Mouse (Mus musculus): ENCODE measurements around the gene Chka. TPM values are rescaled to one million over a fixed set of nuclear protein-coding genes. Genes with fewer than 3 reads are reported as not detected.
A peak's percentile ranks its signal among the peaks of the same experiment; 100 is the strongest.

The Chka gene
- polyA plus RNA-seq, 1 experiment from 2014 or later, result 62.8 TPM

DNA sequence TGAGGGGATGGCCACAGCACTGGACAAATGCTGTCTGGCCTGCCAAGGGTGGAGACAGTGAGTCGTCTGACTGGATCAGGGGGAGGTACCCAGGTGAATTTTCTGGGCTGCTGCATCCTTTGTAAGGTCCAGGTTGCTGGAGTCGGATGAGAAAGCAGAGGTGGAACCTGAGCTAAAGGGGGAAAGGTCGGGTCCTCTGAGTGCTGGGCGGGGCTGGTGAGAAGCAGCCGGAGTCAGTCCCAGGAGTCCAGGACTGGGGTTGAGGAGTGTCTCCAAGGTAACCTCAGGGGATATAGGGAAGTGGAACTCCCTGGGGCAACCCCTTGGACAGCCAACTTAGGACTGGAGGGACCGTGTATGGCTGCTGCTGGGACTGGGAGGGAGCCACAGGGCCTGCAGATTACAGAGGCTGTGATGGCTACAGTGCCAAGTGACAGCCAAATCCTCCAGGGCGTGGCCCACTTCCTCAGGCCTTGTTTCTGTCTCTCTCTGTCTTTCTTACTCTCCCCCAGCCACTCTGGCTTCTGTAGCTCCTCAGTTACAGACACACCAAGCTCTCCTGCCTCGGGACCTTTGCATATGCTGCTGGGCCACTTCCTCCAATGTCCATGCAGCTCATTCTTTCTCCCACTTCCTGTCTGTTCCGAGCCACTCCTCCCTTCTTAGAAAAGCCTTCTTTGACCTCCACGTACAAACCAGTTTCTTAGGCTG, 71.2 kb downstream of the Chka start:
- WGBS, result 53% methylated on average over 10 of the region's 10 CpGs
- ATAC-seq (ENCODE audit: insufficient number of reproducible peaks, insufficient read depth, low FRiP score, low TSS enrichment, low read depth), result no peak
- H3K27ac ChIP-seq, result peak overlapping the region; percentile 35; the same call in 1 of the 2 replicates

DNA sequence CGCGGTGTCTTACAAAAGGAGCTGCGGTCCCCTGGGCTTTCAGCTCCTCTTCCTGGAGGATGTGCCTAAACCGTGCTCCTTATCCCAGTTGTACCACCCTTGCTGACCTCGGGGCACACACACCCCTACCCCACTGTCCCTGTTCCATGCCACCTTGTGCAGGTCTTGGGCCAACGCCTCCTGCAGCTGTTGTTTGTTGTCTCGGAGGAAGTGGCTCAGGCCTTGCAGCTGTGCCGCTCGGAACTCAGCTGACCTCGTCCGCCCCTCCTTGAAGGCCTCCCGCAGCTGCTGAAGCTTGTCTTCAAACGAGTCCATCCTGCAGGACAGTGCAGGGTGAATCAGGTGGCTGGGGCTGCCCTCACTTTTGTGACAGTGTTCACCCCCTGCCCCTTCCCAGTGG, 72.0 kb downstream of the Chka start:
- Histone ChIP-seq H3K4me2 (no peak overlapping the region), H3K36me3 (no peaks in the 10 kb centered on the region), H3K4me1 (replicated peaks) (no peaks in the 10 kb centered on the region; the same call in 1 of the 2 replicates), H3K27ac (peak overlapping the region; percentile 35; the same call in 1 of the 2 replicates), H3K4me3 (replicated peaks) (no peak overlapping the region), H3K9ac (replicated peaks) (no peak overlapping the region), H3K27me3 (no peaks in the 10 kb centered on the region), H3K9me3 (no peaks in the 10 kb centered on the region)
- WGBS, result 58% methylated on average over 13 of the region's 13 CpGs
- peak; percentile 24; the same call in 1 of the 2 replicates for ATAC-seq (ENCODE audit: insufficient number of reproducible peaks, insufficient read depth, low FRiP score, low TSS enrichment, low read depth)

More for the DNA sequence above, 71.2 kb downstream of the Chka start:
- Histone ChIP-seq H3K36me3 (no peaks in the 10 kb centered on the region), H3K4me3 (replicated peaks) (no peak overlapping the region), H3K9me3 (no peaks in the 10 kb centered on the region), H3K27me3 (no peaks in the 10 kb centered on the region), H3K4me2 (no peak overlapping the region), H3K4me1 (replicated peaks) (no peaks in the 10 kb centered on the region; the same call in 1 of the 2 replicates), H3K9ac (replicated peaks) (no peak overlapping the region)

DNA sequence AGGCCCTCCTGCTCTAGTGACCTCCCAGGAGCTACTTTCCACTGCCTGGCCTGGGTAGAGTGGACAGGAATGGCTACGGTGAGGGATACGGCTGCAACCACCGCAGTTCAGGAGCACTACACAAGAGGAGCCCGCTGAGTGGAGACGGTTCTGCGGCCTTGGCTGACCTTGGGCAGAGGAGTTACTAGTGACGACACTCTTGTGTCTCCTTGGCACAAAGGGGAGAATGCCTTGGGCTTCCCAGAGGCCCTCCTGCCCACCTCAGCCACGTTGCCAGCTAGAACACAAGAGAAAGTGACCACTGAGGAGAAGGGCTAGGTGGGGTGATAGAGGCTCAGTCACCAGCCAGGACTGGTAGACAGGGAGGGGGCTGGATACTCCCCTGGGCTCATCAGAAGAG, 72.6 kb downstream of the Chka start:
- H3K27ac ChIP-seq, result peak overlapping the region; percentile 13; the same call in 1 of the 2 replicates
- H3K9me3 ChIP-seq, result no peaks in the 10 kb centered on the region
- 83% methylated on average over 8 of the region's 8 CpGs for WGBS
- H3K4me2 ChIP-seq, result no peak overlapping the region
- H3K4me1 ChIP-seq (replicated peaks), result peaks cover 1% of the 10 kb centered on the region
- no peak overlapping the region for H3K4me3 ChIP-seq (replicated peaks)
- no peak for ATAC-seq (ENCODE audit: insufficient number of reproducible peaks, insufficient read depth, low FRiP score, low TSS enrichment, low read depth)
- H3K27me3 ChIP-seq, result no peaks in the 10 kb centered on the region
- H3K36me3 ChIP-seq, result no peaks in the 10 kb centered on the region
- no peak overlapping the region for H3K9ac ChIP-seq (replicated peaks)

DNA sequence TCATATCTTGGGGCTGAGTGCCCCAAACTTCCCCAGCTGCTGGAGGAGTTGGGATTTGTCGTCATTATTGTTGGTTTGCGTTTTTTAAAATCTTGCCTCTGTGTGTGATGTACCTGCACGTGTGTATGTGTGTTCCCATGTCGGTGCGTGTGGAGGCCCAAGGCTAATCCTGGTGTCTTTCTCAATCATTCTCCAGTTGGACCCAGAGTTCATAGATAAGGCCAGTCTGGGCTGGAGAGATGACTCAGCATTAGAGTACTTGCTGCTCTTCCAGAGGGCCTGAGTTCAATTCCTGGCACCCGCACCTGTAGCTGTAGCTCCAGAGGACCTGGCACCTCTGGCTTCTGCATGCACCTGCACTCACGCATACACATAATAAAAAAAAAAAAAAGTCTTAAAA, 73.3 kb downstream of the Chka start:
- no peaks in the 10 kb centered on the region for H3K36me3 ChIP-seq
- H3K4me3 ChIP-seq (replicated peaks), result no peak overlapping the region
- no peak overlapping the region for H3K4me2 ChIP-seq
- no peak overlapping the region for H3K9ac ChIP-seq (replicated peaks)
- 93% methylated on average over 7 of the region's 7 CpGs for WGBS
- H3K27me3 ChIP-seq, result no peaks in the 10 kb centered on the region
- H3K9me3 ChIP-seq, result no peaks in the 10 kb centered on the region
- no peak overlapping the region for H3K27ac ChIP-seq
- peaks cover 7% of the 10 kb centered on the region for H3K4me1 ChIP-seq (replicated peaks)
- no peak for ATAC-seq (ENCODE audit: insufficient number of reproducible peaks, insufficient read depth, low FRiP score, low TSS enrichment, low read depth)

DNA sequence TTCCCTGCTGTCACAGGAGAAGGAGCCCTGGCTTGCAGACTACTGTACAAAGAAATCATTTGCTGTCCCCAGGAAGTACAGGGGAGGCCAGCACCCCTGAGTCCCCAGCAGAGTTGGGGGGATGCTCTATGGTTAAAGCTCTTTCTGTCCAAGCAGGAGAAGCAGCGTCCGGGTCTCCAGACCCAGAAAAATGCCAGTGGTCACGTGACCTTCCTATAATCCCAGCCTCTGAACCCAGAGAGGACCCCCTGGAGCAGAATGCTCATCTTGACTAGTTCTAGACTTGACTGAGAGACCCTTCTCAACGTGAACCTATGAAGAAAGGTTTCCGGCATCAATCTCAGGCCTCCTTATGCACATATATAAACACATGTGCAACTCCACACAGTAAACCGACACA, 74.3 kb downstream of the Chka start:
- peaks cover 7% of the 10 kb centered on the region for H3K4me1 ChIP-seq (replicated peaks)
- H3K27me3 ChIP-seq, result no peaks in the 10 kb centered on the region
- H3K4me3 ChIP-seq (replicated peaks), result no peak overlapping the region
- ATAC-seq (ENCODE audit: insufficient number of reproducible peaks, insufficient read depth, low FRiP score, low TSS enrichment, low read depth), result no peak
- no peak overlapping the region for H3K9ac ChIP-seq (replicated peaks)
- no peaks in the 10 kb centered on the region for H3K36me3 ChIP-seq
- no peak overlapping the region for H3K4me2 ChIP-seq
- H3K9me3 ChIP-seq, result no peaks in the 10 kb centered on the region
- WGBS, result 82% methylated on average over 6 of the region's 6 CpGs
- no peak overlapping the region for H3K27ac ChIP-seq

DNA sequence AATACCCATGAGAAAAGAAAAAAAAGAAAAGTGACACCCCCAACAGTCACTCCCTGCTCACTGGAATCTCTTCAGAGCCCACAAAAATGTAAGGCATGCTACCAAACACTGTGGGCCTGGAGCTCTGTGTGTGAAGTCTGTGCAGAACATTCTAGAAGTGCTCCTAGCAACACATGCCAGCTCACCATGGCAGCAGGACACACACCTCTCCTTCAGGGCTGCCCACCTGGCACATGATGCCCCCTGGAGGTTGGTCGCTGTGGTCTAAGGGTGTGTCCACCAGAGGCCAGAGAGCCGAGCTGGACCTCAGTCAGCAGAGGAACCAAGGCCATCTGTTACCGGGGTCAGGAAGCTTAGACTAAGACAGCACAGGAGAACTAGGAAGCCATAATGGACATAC, 74.7 kb downstream of the Chka start:
- no peak for ATAC-seq (ENCODE audit: insufficient number of reproducible peaks, insufficient read depth, low FRiP score, low TSS enrichment, low read depth)
- Histone ChIP-seq H3K4me1 (replicated peaks) (peaks cover 7% of the 10 kb centered on the region), H3K9me3 (no peaks in the 10 kb centered on the region), H3K27me3 (no peaks in the 10 kb centered on the region), H3K4me3 (replicated peaks) (no peak overlapping the region), H3K36me3 (no peaks in the 10 kb centered on the region), H3K27ac (no peak overlapping the region), H3K9ac (replicated peaks) (no peak overlapping the region), H3K4me2 (no peak overlapping the region)
- 62% methylated on average over 3 of the region's 3 CpGs for WGBS

DNA sequence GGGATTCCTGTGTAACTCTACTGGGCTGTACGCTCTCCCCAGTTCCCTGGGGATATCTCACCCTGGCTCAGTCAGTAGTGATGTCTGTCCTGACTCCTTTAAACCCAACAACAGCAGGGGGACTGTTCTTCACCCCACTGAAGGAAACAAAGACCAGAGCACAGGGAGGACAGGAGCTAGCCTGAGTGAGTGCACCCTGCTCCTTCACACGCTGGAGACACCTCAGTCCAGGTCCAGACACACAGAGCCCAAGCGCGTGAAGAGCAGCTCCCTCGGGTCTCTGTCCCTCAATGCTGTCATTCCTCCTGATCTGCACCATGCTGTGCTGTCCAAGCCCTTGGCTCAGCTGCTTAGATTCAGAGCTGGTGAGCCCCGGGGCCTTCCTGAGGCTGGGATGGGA, 75.1 kb downstream of the Chka start:
- Histone ChIP-seq H3K27me3 (no peaks in the 10 kb centered on the region), H3K9me3 (no peaks in the 10 kb centered on the region), H3K4me3 (replicated peaks) (no peak overlapping the region), H3K4me1 (replicated peaks) (peaks cover 7% of the 10 kb centered on the region), H3K9ac (replicated peaks) (no peak overlapping the region), H3K4me2 (no peak overlapping the region), H3K27ac (no peak overlapping the region), H3K36me3 (no peaks in the 10 kb centered on the region)
- ATAC-seq (ENCODE audit: insufficient number of reproducible peaks, insufficient read depth, low FRiP score, low TSS enrichment, low read depth), result no peak
- 69% methylated on average over 6 of the region's 6 CpGs for WGBS

DNA sequence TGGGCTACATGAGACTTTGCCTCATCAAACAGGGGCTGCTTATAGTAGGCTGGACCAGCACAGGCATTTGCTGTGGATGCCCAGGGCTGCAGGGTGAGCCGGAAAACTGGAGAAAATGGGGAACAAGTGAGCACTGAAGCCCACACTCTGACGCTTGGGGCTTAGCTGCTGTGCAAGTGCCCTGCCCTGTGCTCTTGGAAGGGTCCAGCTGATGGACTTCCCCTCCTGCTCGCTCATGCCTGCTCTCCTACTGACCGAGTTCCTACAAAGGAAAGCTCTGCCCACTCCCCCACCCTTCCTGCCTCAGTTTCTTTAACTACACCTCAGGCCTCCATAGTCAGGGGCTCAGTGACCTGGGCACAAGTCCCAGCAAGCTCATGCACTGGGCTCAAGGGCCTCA, 76.4 kb downstream of the Chka start:
- ATAC-seq (ENCODE audit: insufficient number of reproducible peaks, insufficient read depth, low FRiP score, low TSS enrichment, low read depth), result no peak
- Histone ChIP-seq H3K9ac (replicated peaks) (no peak overlapping the region), H3K9me3 (no peaks in the 10 kb centered on the region)

DNA sequence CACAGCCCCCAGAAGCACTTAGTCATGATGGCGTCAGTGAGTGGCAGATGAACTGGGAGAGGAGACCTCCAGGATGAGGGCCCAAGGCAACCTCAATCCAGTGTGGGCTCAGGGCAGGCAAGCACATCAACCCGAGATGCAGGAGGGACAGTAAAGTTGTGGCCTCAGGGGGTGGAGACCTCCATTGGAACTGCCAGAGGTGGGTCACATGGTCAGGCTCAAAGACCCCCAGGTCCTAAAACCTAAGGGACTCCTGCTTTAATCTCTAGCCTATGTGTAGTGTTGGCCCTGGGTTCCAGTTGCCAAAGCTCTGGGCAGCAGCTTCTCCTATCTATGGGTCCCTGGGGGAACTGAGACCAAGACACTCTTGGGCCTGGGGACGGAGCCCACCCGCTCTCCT, 77.2 kb downstream of the Chka start:
- 79% methylated on average over 4 of the region's 4 CpGs for WGBS
- H3K9ac ChIP-seq (replicated peaks), result no peak overlapping the region
- H3K27me3 ChIP-seq, result no peaks in the 10 kb centered on the region
- peaks cover 7% of the 10 kb centered on the region for H3K4me1 ChIP-seq (replicated peaks)
- no peak overlapping the region for H3K4me2 ChIP-seq
- H3K4me3 ChIP-seq (replicated peaks), result no peak overlapping the region
- H3K27ac ChIP-seq, result no peak overlapping the region; the same call in 1 of the 2 replicates
- no peaks in the 10 kb centered on the region for H3K36me3 ChIP-seq
- no peak for ATAC-seq (ENCODE audit: insufficient number of reproducible peaks, insufficient read depth, low FRiP score, low TSS enrichment, low read depth)
- no peaks in the 10 kb centered on the region for H3K9me3 ChIP-seq

More for the DNA sequence above, 76.4 kb downstream of the Chka start:
- Histone ChIP-seq H3K4me3 (replicated peaks) (no peak overlapping the region), H3K4me1 (replicated peaks) (peaks cover 7% of the 10 kb centered on the region), H3K27me3 (no peaks in the 10 kb centered on the region), H3K4me2 (no peak overlapping the region), H3K27ac (no peak overlapping the region), H3K36me3 (no peaks in the 10 kb centered on the region)
- WGBS, result 85% methylated on average over 4 of the region's 4 CpGs

DNA sequence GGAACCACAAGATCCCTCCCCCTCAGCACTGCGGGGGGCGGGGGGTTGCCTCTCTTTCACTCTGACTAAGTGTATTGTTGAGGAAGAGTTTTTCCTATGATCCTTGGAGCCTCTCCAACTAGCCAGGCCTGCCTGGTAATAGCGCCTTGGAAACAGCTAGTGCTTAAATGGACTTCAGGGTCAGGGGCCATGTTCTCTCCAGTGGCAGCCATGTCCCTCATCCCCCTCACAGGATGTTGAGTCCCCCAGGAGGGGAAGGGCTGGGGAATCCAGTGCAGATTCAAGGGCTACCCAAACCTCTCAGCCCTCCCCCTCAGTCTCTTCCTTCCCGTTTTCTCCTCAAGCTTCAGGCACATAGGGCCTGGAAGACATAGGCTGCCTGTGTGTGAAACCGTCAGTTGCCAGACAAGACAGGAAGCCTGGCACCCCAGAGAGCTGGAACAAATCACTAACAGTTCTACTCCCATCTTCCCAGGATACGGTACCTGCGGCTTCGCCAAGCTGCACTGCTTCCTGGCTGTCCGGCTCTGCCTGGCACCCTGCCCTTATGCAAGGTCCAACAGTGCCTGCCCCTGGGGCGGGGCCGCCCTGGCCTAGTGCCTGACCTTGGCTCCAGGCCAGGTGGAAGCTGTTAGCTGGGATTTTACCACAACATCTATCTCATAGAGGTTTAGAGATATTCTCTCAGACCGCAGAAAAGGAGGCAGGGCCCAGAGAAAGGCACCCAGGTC, 77.8 kb downstream of the Chka start, which contains the start of gene Aldh3b1:
Aldh3b1 (minus strand) TSS at position 598 of the 731 bp plus-strand sequence.
- ATAC-seq (ENCODE audit: insufficient number of reproducible peaks, insufficient read depth, low FRiP score, low TSS enrichment, low read depth), result no peak
- Histone ChIP-seq H3K27me3 (no peaks in the 10 kb centered on the region), H3K9ac (replicated peaks) (0 out of 2 replicates have a peak within 1 kb of the TSS, but pooled peaks have one; percentile 4), H3K36me3 (no peaks in the 10 kb centered on the region), H3K4me3 (replicated peaks) (no peak within 1 kb of the TSS), H3K4me1 (replicated peaks) (peaks cover 7% of the 10 kb centered on the region), H3K27ac (peak within 1 kb of the TSS; percentile 69), H3K9me3 (no peaks in the 10 kb centered on the region), H3K4me2 (no peak within 1 kb of the TSS)
- 69% methylated on average over 12 of the region's 12 CpGs for WGBS

DNA sequence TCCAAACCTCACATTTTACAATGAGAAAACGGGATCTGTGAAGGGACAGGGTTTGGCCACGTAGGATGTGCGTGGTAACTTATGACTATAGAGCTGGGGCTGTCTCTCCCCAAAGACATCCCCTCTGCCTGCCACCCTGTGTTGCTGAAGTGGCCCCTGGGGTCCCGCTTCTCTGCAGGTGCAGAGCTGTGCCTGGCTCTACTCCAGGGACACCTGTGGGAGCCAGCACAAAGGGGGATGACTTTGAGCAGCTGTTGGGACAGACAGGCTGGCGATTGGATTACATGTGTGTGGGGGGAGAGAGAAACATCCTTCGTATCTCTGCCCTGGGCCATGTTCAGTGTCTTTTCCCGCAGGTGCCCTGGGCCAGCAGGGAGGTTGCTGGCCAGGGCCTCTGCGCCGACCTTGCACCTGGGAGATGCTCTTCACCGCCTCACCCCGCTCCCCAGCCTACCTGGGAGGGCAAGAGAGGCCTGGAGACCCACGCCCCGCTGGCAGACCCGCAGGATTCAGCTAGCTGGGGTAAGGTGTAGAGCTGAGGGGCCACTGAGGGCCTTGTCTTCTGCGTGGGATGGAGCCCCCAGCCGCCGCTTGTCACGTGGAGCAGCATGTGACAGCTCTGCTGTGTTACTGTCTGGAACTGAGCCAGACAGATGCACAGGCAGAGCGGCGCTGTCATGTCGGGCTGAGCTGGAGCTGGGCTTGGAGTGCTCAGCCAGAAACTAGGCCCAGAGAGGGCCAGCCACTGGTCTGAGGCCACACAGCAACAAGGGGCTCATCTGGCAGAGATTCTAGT, 78.9 kb downstream of the Chka start:
- no peak overlapping the region for H3K4me2 ChIP-seq
- 80% methylated on average over 21 of the region's 21 CpGs for WGBS
- H3K36me3 ChIP-seq, result no peaks in the 10 kb centered on the region
- H3K27me3 ChIP-seq, result no peaks in the 10 kb centered on the region
- H3K9me3 ChIP-seq, result no peaks in the 10 kb centered on the region
- ATAC-seq (ENCODE audit: insufficient number of reproducible peaks, insufficient read depth, low FRiP score, low TSS enrichment, low read depth), result no peak
- H3K9ac ChIP-seq (replicated peaks), result 0 out of 2 replicates have a peak overlapping the region, but pooled peaks have one; percentile 4
- H3K4me1 ChIP-seq (replicated peaks), result peaks cover 10% of the 10 kb centered on the region
- no peak overlapping the region for H3K4me3 ChIP-seq (replicated peaks)
- no peak overlapping the region for H3K27ac ChIP-seq
